Mouse (Mus musculus): ENCODE measurements at regions not wholly inside any gene's neighbourhood (a gene's known extent, or its start where the extent isn't known, plus 50 kb on each side); places are given as distances from the start of the nearest gene placed in this dataset.
A peak's percentile ranks its signal among the peaks of the same experiment; 100 is the strongest.

DNA sequence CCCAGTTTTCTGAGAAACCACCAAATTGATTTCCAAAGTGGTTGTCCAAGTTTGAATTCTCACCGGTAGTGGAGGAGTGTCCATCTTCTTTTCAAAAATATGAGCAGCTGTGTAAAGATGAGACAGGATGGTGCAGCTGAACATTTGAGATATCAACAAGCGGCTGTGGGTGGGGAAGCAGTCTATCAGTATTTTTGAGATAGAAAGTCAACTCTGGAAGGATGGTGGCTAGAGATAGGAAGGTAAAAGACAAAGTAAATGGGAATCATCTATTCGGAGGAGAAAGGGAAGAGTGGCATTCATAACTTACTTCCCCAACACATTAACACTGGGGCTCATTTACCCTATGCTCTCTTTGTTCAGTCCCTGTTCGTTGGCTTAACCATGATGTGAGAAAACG lies 146.9 kb upstream of the Gmnc start:
- DNase-seq: no peak

- DNase-seq: no peak
Observed at GRCm38 (mm10) chr16:27138987-27139386, 147.5 kb upstream of the Gmnc start.

DNA sequence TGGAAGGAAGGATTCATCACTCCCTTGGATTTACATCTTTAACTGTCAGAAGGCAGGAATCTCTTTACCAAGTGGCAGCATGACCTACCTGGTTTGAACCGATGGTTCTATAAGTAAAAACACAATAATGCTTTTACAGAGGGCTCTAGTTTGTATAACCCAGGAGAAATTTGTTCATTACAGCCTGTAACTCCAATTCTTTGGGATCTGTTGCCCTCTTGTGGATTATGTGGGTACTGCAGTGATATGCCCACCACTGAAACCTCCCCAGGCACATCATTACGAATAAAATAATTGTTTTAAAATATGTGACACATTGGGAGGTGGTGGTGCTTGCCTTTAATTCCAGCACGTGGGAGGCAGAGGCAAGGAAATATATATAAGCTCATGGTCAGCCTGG lies 148.6 kb upstream of the Gmnc start:
- DNase-seq: peak; percentile 69 to 73

- DNase-seq: no peak
Observed at GRCm38 (mm10) chr16:27155805-27156204, 151.5 kb upstream of the Ostn start.

GRCm38 (mm10) chr16:27195650-27196049 lies 111.6 kb upstream of the Ostn start:
- no peak for DNase-seq

All from B cell, adult 2 months (primary cell).